8 mouse cellular contexts compared by ENCODE assay signal in genomic region chr5:104460856-104461255, GRCm38 (mm10). TPM values are rescaled to one million over a fixed set of nuclear protein-coding genes. Genes with fewer than 3 reads are reported as not detected.
DNase-seq lines count a peak whose midpoint lies in the region; ATAC-seq and TF ChIP-seq lines count a peak whose summit lies in the region.

No protein-coding gene starts in this region.

- H3K36me3 ChIP-seq in embryonic facial prominence, embryonic 10.5 days (replicated peaks) = peaks cover 48% of the 10 kb centered on the region
- H3K36me3 ChIP-seq in hindbrain, embryonic 10.5 days = peaks cover 45% of the 10 kb centered on the region
- peaks cover 2% of the 10 kb centered on the region; the same call in 1 of the 2 replicates for H3K36me3 ChIP-seq in liver, embryonic 11.5 days (ENCODE audit: control insufficient read depth, insufficient read depth, low read length)
- peaks cover 8% of the 10 kb centered on the region; the same call in 1 of the 2 replicates for H3K36me3 ChIP-seq in stomach, postnatal 0 days (ENCODE audit: control insufficient read depth, insufficient read depth, low read length)

- no peak for TF ChIP-seq EP300 in stomach, postnatal 0 days (optimal IDR thresholded peaks at IDR 0.05)

- no peak overlapping the region for H3K27ac ChIP-seq in embryonic facial prominence, embryonic 10.5 days (replicated peaks)
- no peak overlapping the region for H3K27ac ChIP-seq in hindbrain, embryonic 10.5 days
- H3K27ac ChIP-seq in liver, embryonic 11.5 days (ENCODE audit: low read depth, low read length) = no peak overlapping the region
- H3K27ac ChIP-seq in stomach, postnatal 0 days (replicated peaks) = no peak overlapping the region

- H3K9ac ChIP-seq in liver, embryonic 11.5 days (ENCODE audit: low read depth, low read length) = no peak overlapping the region
- H3K9ac ChIP-seq in stomach, postnatal 0 days (ENCODE audit: low read length) = no peak overlapping the region; the same call in 1 of the 2 replicates

- peak overlapping the region; percentile 80 for H3K4me3 ChIP-seq in embryonic facial prominence, embryonic 10.5 days
- H3K4me3 ChIP-seq in hindbrain, embryonic 10.5 days = peak overlapping the region; percentile 72
- peak overlapping the region; percentile 68; the same call in 1 of the 2 replicates for H3K4me3 ChIP-seq in liver, embryonic 11.5 days (ENCODE audit: low read depth, low read length)
- peak overlapping the region; percentile 73; the same call in 1 of the 2 replicates for H3K4me3 ChIP-seq in stomach, postnatal 0 days (ENCODE audit: low read depth, low read length)

- intact Hi-C loops in gastrocnemius, postnatal 14 days (cut with DNase I; ENCODE audit: low total_unique reads) = no loop called here

- H3K4me2 ChIP-seq in liver, embryonic 11.5 days = peak overlapping the region; percentile 78; the same call in 1 of the 2 replicates
- H3K4me2 ChIP-seq in stomach, postnatal 0 days (replicated peaks; ENCODE audit: low read depth) = peak overlapping the region; percentile 85

- WGBS in embryonic facial prominence, embryonic 10.5 days = 55% methylated on average over 7 of the region's 7 CpGs
- 79% methylated on average over 6 of the region's 7 CpGs for WGBS in hindbrain, embryonic 10.5 days
- 87% methylated on average over 6 of the region's 7 CpGs for WGBS in liver, embryonic 11.5 days
- 21% methylated on average over 6 of the region's 7 CpGs for WGBS in stomach, postnatal 0 days

- TF ChIP-seq CTCF in stomach, postnatal 0 days (IDR thresholded peaks at IDR 0.05; ENCODE audit: low read depth) = no peak

- no peak for ATAC-seq in liver, embryonic 11.5 days (replicated peaks; ENCODE audit: low FRiP score)
- ATAC-seq in stomach, postnatal 0 days (ENCODE audit: low FRiP score, low TSS enrichment) = no peak

- H3K4me1 ChIP-seq in embryonic facial prominence, embryonic 10.5 days = peaks cover 25% of the 10 kb centered on the region
- H3K4me1 ChIP-seq in hindbrain, embryonic 10.5 days (replicated peaks) = peaks cover 27% of the 10 kb centered on the region
- no peaks in the 10 kb centered on the region for H3K4me1 ChIP-seq in liver, embryonic 11.5 days (replicated peaks; ENCODE audit: control insufficient read depth, insufficient read depth, low read length)
- H3K4me1 ChIP-seq in stomach, postnatal 0 days (replicated peaks; ENCODE audit: control insufficient read depth, insufficient read depth) = no peaks in the 10 kb centered on the region

- H3K9me3 ChIP-seq in embryonic facial prominence, embryonic 10.5 days = peaks cover 13% of the 10 kb centered on the region; the same call in 1 of the 2 replicates
- peaks cover 13% of the 10 kb centered on the region; the same call in 1 of the 2 replicates for H3K9me3 ChIP-seq in hindbrain, embryonic 10.5 days
- no peaks in the 10 kb centered on the region for H3K9me3 ChIP-seq in liver, embryonic 11.5 days (ENCODE audit: control insufficient read depth, low read length)
- H3K9me3 ChIP-seq in stomach, postnatal 0 days (ENCODE audit: control insufficient read depth, low read length) = no peaks in the 10 kb centered on the region

- no peaks in the 10 kb centered on the region for H3K27me3 ChIP-seq in embryonic facial prominence, embryonic 10.5 days (replicated peaks; ENCODE audit: low read depth, poor library complexity, severe bottlenecking)
- H3K27me3 ChIP-seq in hindbrain, embryonic 10.5 days (ENCODE audit: insufficient read depth, poor library complexity, severe bottlenecking) = no peaks in the 10 kb centered on the region
- H3K27me3 ChIP-seq in liver, embryonic 11.5 days (replicated peaks; ENCODE audit: control insufficient read depth, insufficient read depth, low read length) = peaks cover 12% of the 10 kb centered on the region; the same call in 1 of the 2 replicates
- no peaks in the 10 kb centered on the region for H3K27me3 ChIP-seq in stomach, postnatal 0 days (ENCODE audit: control insufficient read depth, insufficient read depth, low read length)

- DNase-seq in R1 (ENCODE audit: low read depth, low spot score) = peak; percentile 52
- DNase-seq in embryonic facial prominence, embryonic 10.5 days (ENCODE audit: low spot score) = no peak
- peak; percentile 10 for DNase-seq in hindbrain, embryonic 10.5 days (ENCODE audit: low spot score)
- DNase-seq in liver, embryonic 11.5 days (ENCODE audit: low spot score) = no peak
- no peak for DNase-seq in stomach, postnatal 0 days (ENCODE audit: low spot score)
- no peak for DNase-seq in cerebellum, adult 11-12 months
- no peak for DNase-seq in gastrocnemius, postnatal 14 days
- DNase-seq in spleen, postnatal 14 days (ENCODE audit: low spot score in 2 of 2) = no peak

RNA-seq across cellular contexts. Expression of gene Pkd2, which starts 1.6 kb away (rescaled TPM):
- polyA plus RNA-seq in embryonic facial prominence, embryonic 10.5 days (2016; fragmentation: Nextera tagmentation; extraction: Ambion mirVana) = 10.3 and 10.5 TPM in 2 replicates
- 7.7 and 8.0 TPM in 2 replicates for polyA plus RNA-seq in hindbrain, embryonic 10.5 days (2016; fragmentation: Nextera tagmentation; extraction: Ambion mirVana)
- polyA plus RNA-seq in liver, embryonic 11.5 days (2014; fragmentation: Nextera tagmentation; extraction: Ambion mirVana) = 6.8 and 6.9 TPM in 2 replicates
- polyA plus RNA-seq in stomach, postnatal 0 days (2015; fragmentation: Nextera tagmentation; extraction: Ambion mirVana) = 5.5 and 6.4 TPM in 2 replicates
- total RNA-seq in gastrocnemius, postnatal 14 days (2021) = 10 to 100 TPM; 19.6 to 21.1 TPM

RNA-seq across cellular contexts. Expression of gene Spp1, which starts 25.9 kb away (rescaled TPM):
- 6.0 and 6.5 TPM in 2 replicates for polyA plus RNA-seq in embryonic facial prominence, embryonic 10.5 days (2016; fragmentation: Nextera tagmentation; extraction: Ambion mirVana)
- polyA plus RNA-seq in hindbrain, embryonic 10.5 days (2016; fragmentation: Nextera tagmentation; extraction: Ambion mirVana) = 11.4 and 15.7 TPM in 2 replicates
- 2.9 and 4.4 TPM in 2 replicates for polyA plus RNA-seq in liver, embryonic 11.5 days (2014; fragmentation: Nextera tagmentation; extraction: Ambion mirVana)
- 198 and 233 TPM in 2 replicates for polyA plus RNA-seq in stomach, postnatal 0 days (2015; fragmentation: Nextera tagmentation; extraction: Ambion mirVana)
- total RNA-seq in gastrocnemius, postnatal 14 days (2021) = 1 to 10 TPM in 1 of 2 experiments, under 1 TPM in 1; 0.58 to 4.2 TPM

RNA-seq across cellular contexts. Expression of gene BC005561, which starts 47.3 kb away (rescaled TPM):
- polyA plus RNA-seq in embryonic facial prominence, embryonic 10.5 days (2016; fragmentation: Nextera tagmentation; extraction: Ambion mirVana) = 12.9 and 13.3 TPM in 2 replicates
- 11.9 and 13.0 TPM in 2 replicates for polyA plus RNA-seq in hindbrain, embryonic 10.5 days (2016; fragmentation: Nextera tagmentation; extraction: Ambion mirVana)
- 8.9 and 9.1 TPM in 2 replicates for polyA plus RNA-seq in liver, embryonic 11.5 days (2014; fragmentation: Nextera tagmentation; extraction: Ambion mirVana)
- 4.9 and 5.8 TPM in 2 replicates for polyA plus RNA-seq in stomach, postnatal 0 days (2015; fragmentation: Nextera tagmentation; extraction: Ambion mirVana)
- 1 to 10 TPM; 3.5 to 4.2 TPM for total RNA-seq in gastrocnemius, postnatal 14 days (2021)

Comparison
In these comparisons a context has a peak if more than half of its experiments do, and no peak if none do; other contexts are left out.
1. DNase-seq: peak in R1 (single experiment) and hindbrain, embryonic 10.5 days (single experiment); none in embryonic facial prominence, embryonic 10.5 days (single experiment), liver, embryonic 11.5 days (single experiment), stomach, postnatal 0 days (single experiment), cerebellum, adult 11-12 months (single experiment), gastrocnemius, postnatal 14 days (single experiment) and spleen, postnatal 14 days (0 of 2).
2. RNA of gene Spp1, which starts 25.9 kb away (polyA plus RNA-seq): 198 to 233 TPM in stomach, postnatal 0 days; 11.4 to 15.7 TPM in hindbrain, embryonic 10.5 days, 6.0 to 6.5 TPM in embryonic facial prominence, embryonic 10.5 days and 2.9 to 4.4 TPM in liver, embryonic 11.5 days; every median in the first group is over 10 times any median in the second.
3. Peak in every context shown above with its lines, with median percentiles within 50 percentile points of each other: H3K4me3 ChIP-seq.